Mouse (Mus musculus): ENCODE measurements around the gene Kif23. TPM values are rescaled to one million over a fixed set of nuclear protein-coding genes. Genes with fewer than 3 reads are reported as not detected.

Gene Kif23
- total RNA-seq, 2 experiments from 2014 or later, result 10.0 to 12.2 TPM

DNA sequence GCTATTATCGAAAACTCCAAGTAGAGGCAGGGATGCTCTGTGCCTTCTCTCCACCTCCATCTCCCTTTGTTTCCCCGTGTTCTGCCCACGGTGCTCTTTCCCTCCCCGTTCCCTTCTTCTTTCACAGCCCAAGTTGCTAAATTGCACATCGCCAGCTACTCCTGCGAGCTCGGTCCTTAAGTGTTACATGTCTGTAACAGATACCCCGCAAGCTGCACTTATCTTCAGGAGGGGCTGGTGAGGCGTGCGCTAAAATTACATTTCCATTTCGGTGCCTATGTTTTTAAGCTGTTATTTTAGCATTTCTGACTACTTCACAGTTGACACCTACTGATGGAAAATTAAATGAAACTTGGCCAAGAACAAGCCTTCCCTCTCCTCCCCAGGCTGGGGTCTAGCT, 78.9 kb downstream of the Kif23 start:
- intact Hi-C loops (cut with DNase I), result no loop called here
- DNase-seq, result no peak

Other genes with a start within 250 kb of the Kif23 start
- gene Rplp1, start 32.2 kb downstream of the Kif23 start, total RNA-seq (2021), result 1,000 to 10,000 TPM; 1,416 to 1,506 TPM
- gene Paqr5, start 80.1 kb upstream of the Kif23 start, total RNA-seq (2021), result not detected
- 10 to 100 TPM; 11.5 to 12.0 TPM for gene Glce, start 175.9 kb upstream of the Kif23 start, total RNA-seq (2021)

Data from heart, postnatal 14 days (tissue).